Mouse (Mus musculus) G1E (cell line): Measurements from ENCODE around the gene Iqce. TPM values are rescaled to one million over a fixed set of nuclear protein-coding genes. Genes with fewer than 3 reads are reported as not detected.

ENCODE experiments used
- ATAC-seq: 2 replicates; pipeline ENCODE4 v1.8.0; 2016; ENCODE audit warnings: mild to moderate bottlenecking; ENCODE audit not compliant: insufficient number of reproducible peaks, poor library complexity, low FRiP score, severe bottlenecking; ENCODE audit errors: extremely low read depth
- DNase-seq: peaks from one replicate; pipeline ENCODE4 v3.0.0; 2012; ENCODE audit warnings: low spot score
- H3K27me3 ChIP-seq: 2 replicates; pipeline ENCODE4 v1.6.1; 2012; ENCODE audit warnings: mild to moderate bottlenecking, low read length, inconsistent platforms; ENCODE audit not compliant: insufficient read depth
- H3K36me3 ChIP-seq: replicated peaks from 2 replicates; pipeline ENCODE3; 2012; ENCODE audit warnings: mild to moderate bottlenecking, inconsistent platforms
- H3K4me1 ChIP-seq: 2 replicates; pipeline ENCODE4 v1.6.1; 2012; ENCODE audit warnings: low read depth, low read length, inconsistent platforms, mixed read lengths; ENCODE audit not compliant: insufficient read depth
- H3K4me3 ChIP-seq: 2 replicates; pipeline ENCODE4 v1.5.1; 2012; ENCODE audit warnings: low read depth, mild to moderate bottlenecking, inconsistent platforms, low read length, moderate library complexity, mixed read lengths
- H3K9me3 ChIP-seq: replicated peaks from 2 replicates; pipeline ENCODE4 v1.6.1; 2012; ENCODE audit warnings: inconsistent platforms
- CTCF ChIP-seq: IDR thresholded peaks from 2 replicates; pipeline ENCODE4 v1.5.1; 2012; ENCODE audit warnings: low read depth, low read length, inconsistent platforms, mixed read lengths
- GATA1 ChIP-seq: IDR thresholded peaks from 2 replicates; pipeline ENCODE4 v1.6.1; 2012; ENCODE audit warnings: borderline replicate concordance, low read length, inconsistent platforms, mixed read lengths
- GATA2 ChIP-seq: IDR thresholded peaks from 2 replicates; pipeline ENCODE4 v1.6.1; 2012; ENCODE audit warnings: low read depth, low read length, inconsistent platforms, borderline replicate concordance
- POLR2AphosphoS5 ChIP-seq: IDR thresholded peaks from 2 replicates; pipeline ENCODE4 v1.6.1; 2012; ENCODE audit warnings: low read depth, low read length, inconsistent platforms; ENCODE audit not compliant: insufficient replicate concordance
- TAL1 ChIP-seq: conservative IDR thresholded peaks from 2 replicates; pipeline ENCODE4 v1.6.1; 2012; ENCODE audit warnings: low read depth, low read length, inconsistent platforms, mixed read lengths
- polyA plus RNA-seq: library from polyadenylated mRNA; stranded (reverse); fragments of >175 nt; gene quantifications from 2 replicates; pipeline ENCODE4 v1.2.3, GENCODE M21; 2012
- total RNA-seq, 2 experiments: library from RNA; stranded (forward) in 1 of 2; stranded (reverse) in 1 of 2; fragments of 200-1000 nt in 1 of 2; fragments of >200 nt in 1 of 2; fragmentation: Nextera tagmentation in 1 of 2; gene quantifications; 2 replicates each; pipeline ENCODE4 v1.2.3; 2014 to 2017

Gene Iqce
- total and polyA plus RNA-seq, 3 experiments: 3.0 to 8.2 (median 6.3) TPM

DNA sequence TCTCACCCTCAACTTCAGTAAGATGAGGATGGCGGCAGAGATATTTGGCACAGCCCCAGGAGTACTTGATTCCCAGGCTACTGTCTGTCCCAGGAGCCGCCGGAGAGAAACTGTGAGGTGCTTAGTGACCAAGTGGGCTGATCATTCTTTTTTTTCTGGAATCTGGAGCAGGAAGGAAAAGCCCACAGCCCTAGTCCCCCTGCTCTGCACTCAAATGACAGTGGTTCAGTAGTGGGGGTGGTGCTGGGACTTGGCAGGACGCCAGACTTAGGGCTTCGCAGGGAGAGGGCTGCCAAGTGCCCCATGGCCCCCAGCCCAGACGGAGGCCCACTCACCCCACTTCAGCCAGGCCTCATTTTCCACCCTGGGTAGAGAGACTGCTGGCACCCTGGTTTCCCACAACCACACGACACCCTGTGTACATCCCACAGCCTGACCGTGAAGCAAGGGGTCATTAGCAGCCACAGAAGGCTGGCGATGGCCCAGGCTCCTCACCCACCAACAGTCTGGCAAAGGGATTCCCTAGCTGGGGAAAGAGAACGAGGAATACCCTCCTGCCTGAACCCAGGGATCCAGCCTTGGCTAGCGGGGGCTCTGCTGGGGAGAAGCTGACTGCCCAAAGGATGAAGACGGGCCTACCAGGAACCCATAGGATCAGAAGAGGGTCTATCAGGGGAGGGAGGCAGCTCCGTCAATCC, 54.2 kb downstream of the Iqce start:
- ATAC-seq: no peak
- Histone ChIP-seq H3K4me1 (peaks cover 68% of the 10 kb centered on the region), H3K9me3 (no peaks in the 10 kb centered on the region), H3K36me3 (peaks cover 22% of the 10 kb centered on the region), H3K4me3 (peak overlapping the region; percentile 82), H3K27me3 (peaks cover 50% of the 10 kb centered on the region)
- DNase-seq: peak; percentile 43
- TF ChIP-seq POLR2AphosphoS5 (no peak), CTCF (no peak), TAL1 (no peak), GATA2 (no peak), GATA1 (no peak)

DNA sequence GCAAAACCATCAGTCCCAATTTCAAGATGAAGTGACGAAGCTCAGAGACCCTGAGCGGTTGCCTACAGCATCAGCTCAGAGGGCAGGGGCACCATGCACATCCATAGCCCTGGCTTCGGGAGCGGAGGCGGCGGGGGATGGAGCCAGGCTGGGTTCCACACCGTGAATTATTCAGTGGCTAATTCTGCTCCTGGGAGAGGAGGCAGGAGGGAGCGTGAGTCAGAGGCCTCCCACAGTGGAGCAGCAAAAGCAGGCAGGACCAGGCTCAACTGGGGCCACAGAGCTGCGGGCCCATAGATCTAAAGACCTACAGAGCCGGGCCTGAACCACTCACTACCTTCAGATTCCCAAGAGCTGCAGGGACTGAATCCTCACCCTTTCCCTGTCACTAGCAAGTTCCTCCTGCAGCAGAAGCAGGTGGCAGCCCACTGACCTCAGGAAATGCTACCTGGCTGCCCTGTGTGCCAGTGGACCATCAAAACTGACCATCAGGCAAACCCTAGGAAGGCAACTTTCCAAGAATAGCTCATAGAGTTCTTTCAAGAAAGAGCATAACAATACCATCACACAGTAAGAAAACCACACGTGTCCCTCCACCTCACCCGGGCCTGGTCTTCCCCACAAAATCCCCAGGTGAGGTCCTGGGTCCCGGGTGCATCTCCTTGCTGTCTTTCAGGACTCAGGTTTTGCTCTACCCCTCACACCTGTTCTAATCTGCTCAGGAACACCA, 55.0 kb downstream of the Iqce start:
- TF ChIP-seq CTCF (no peak), POLR2AphosphoS5 (no peak), GATA2 (no peak), GATA1 (no peak), TAL1 (no peak)
- H3K27me3 ChIP-seq: peaks cover 44% of the 10 kb centered on the region
- no peaks in the 10 kb centered on the region for H3K9me3 ChIP-seq
- H3K4me3 ChIP-seq: no peak overlapping the region
- H3K4me1 ChIP-seq: peaks cover 75% of the 10 kb centered on the region
- H3K36me3 ChIP-seq: peaks cover 23% of the 10 kb centered on the region
- ATAC-seq: no peak
- DNase-seq: no peak

DNA sequence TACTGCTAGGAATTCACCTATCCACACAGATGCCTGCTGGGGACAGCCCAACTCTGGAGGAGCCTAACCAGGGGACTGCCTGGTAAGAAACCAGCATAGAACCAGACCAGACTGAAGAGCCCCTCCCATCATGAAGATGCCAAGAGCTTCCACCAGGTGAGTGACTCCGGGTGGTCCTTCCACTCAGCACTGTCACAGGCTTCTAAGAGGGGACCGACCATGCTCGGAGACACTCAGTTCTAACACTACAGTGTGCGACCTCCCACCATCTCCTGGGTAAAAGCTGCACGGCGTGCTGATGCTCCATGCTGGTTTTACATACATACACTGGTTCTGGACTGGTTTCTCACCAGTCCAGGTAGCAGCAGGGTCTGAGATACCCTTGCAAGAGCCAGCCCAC, 56.0 kb downstream of the Iqce start:
- no peak for ATAC-seq
- peaks cover 36% of the 10 kb centered on the region for H3K27me3 ChIP-seq
- H3K4me1 ChIP-seq: peaks cover 86% of the 10 kb centered on the region
- TF ChIP-seq GATA2 (no peak), CTCF (no peak), GATA1 (no peak)
- H3K36me3 ChIP-seq: peaks cover 23% of the 10 kb centered on the region
- no peak overlapping the region for H3K4me3 ChIP-seq
- H3K9me3 ChIP-seq: no peaks in the 10 kb centered on the region
- no peak for DNase-seq

DNA sequence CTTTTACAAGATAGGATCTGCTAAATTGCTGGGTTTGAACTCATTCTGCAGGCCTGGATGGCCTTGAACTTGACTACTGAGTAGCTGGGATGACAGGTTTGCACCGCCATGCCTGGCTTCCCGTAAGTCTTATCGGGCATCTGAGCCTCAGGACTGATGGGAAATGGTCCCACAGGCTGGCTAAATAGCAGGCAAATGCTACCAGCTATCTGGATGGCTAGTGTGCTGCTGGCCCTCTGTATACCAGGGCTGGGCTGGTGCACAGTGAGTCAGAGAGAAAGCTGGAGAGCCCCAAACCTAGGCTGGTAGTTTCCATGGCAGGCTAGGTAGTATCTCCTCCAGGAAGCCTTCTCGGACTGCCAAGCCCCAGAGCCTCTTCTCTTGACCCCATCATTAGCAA, 56.7 kb downstream of the Iqce start:
- H3K9me3 ChIP-seq: no peaks in the 10 kb centered on the region
- TF ChIP-seq GATA1 (no peak), POLR2AphosphoS5 (no peak), GATA2 (no peak), CTCF (no peak), TAL1 (no peak)
- DNase-seq (no peak), ATAC-seq (no peak)
- peaks cover 26% of the 10 kb centered on the region for H3K36me3 ChIP-seq
- H3K27me3 ChIP-seq: peaks cover 31% of the 10 kb centered on the region
- H3K4me3 ChIP-seq: no peak overlapping the region
- peaks cover 91% of the 10 kb centered on the region for H3K4me1 ChIP-seq

DNA sequence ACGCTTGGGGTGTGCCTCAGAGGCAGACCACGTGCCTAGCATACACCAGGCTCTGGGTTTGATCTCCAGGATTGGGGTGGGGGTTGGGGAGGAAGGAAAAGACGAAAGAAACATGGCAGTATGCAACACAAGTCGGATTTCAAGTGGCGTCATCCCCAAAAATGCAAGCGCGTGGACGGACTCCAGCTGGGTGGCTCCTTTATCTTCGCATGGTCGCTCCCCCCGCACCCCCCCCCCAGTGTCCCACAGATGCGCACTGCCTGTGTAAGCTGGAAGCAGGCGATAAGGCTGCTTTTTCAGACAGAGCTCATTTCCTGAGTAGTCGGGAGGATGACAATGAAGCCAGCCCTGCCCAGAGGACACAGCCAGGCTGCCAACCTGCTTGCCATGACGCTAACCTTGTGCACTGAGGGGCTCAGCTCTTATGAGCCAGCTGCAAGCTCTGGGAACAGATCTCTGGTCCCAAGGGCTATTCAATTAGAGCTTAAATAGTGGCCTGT, 57.4 kb downstream of the Iqce start:
- DNase-seq: peak; percentile 78
- peaks cover 28% of the 10 kb centered on the region for H3K27me3 ChIP-seq
- TF ChIP-seq TAL1: peak; percentile 88
- no peak for TF ChIP-seq GATA1
- no peak for TF ChIP-seq CTCF
- no peaks in the 10 kb centered on the region for H3K9me3 ChIP-seq
- peak; percentile 76 for ATAC-seq
- peak overlapping the region; percentile 52; the same call in 1 of the 2 replicates for H3K4me3 ChIP-seq
- H3K36me3 ChIP-seq: peaks cover 30% of the 10 kb centered on the region
- H3K4me1 ChIP-seq: peaks cover 87% of the 10 kb centered on the region

DNA sequence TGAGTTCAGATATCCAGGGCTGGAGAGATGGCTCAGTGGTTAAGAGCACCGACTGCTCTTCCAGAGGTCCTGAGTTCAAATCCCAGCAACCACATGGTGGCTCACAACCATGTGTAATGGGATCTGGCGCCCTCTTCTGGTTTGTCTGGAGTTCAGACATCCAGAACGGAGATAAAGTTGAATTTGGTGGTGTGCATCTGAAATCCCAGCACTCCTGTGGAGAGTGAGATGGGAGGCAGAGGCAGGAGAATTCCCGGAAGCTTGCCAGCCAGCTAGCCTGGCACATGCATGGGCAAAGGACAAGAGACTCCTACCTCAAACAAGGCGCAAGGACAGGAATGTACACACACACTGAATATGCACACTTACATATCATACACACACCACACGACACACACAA, 57.9 kb downstream of the Iqce start:
- H3K36me3 ChIP-seq: peaks cover 35% of the 10 kb centered on the region
- DNase-seq (no peak), ATAC-seq (no peak)
- no peak for TF ChIP-seq GATA2
- no peak for TF ChIP-seq TAL1
- no peak for TF ChIP-seq CTCF
- TF ChIP-seq POLR2AphosphoS5: no peak
- TF ChIP-seq GATA1: no peak
- H3K4me3 ChIP-seq: no peak overlapping the region
- peaks cover 84% of the 10 kb centered on the region for H3K4me1 ChIP-seq
- H3K9me3 ChIP-seq: no peaks in the 10 kb centered on the region
- peaks cover 28% of the 10 kb centered on the region for H3K27me3 ChIP-seq
